Mouse (Mus musculus) T-helper 2 cell (primary cell): ENCODE results near the gene Cntfr.

Experiments
- in situ Hi-C: fragments of 300-600 bp; cut with MboI, MseI; formaldehyde crosslinking; loops from one replicate; pipeline ENCODE4 v1.15.1; 2025; ENCODE audit warnings: high pct_unique_total_duplicates

Gene Cntfr

GRCm38 (mm10) chr4:41681947-41682346 lies 14.9 kb downstream of the Cntfr start:
- in situ Hi-C loops: no loop called here

GRCm38 (mm10) chr4:41681176-41681575 lies 15.7 kb downstream of the Cntfr start:
- in situ Hi-C loops: no loop called here

- in situ Hi-C loops: no loop called here
Measured at GRCm38 (mm10) chr4:41679291-41679690, 17.6 kb downstream of the Cntfr start.

GRCm38 (mm10) chr4:41678863-41679262 lies 18.0 kb downstream of the Cntfr start:
- in situ Hi-C loops: no loop called here

GRCm38 (mm10) chr4:41677006-41677629 lies 19.8 kb downstream of the Cntfr start:
- in situ Hi-C loops: no loop called here

GRCm38 (mm10) chr4:41676248-41677005 lies 20.5 kb downstream of the Cntfr start:
- in situ Hi-C loops: no loop called here

- in situ Hi-C loops: no loop called here
Measured at GRCm38 (mm10) chr4:41673186-41673585, 23.7 kb downstream of the Cntfr start.

- in situ Hi-C loops: no loop called here
Measured at GRCm38 (mm10) chr4:41672522-41672963, 24.3 kb downstream of the Cntfr start.

GRCm38 (mm10) chr4:41671963-41672480 lies 24.9 kb downstream of the Cntfr start:
- in situ Hi-C loops: no loop called here

GRCm38 (mm10) chr4:41671500-41671899 lies 25.4 kb downstream of the Cntfr start:
- in situ Hi-C loops: no loop called here

GRCm38 (mm10) chr4:41670836-41671235 lies 26.1 kb downstream of the Cntfr start:
- in situ Hi-C loops: no loop called here

GRCm38 (mm10) chr4:41666646-41667045 lies 30.2 kb downstream of the Cntfr start:
- in situ Hi-C loops: no loop called here

GRCm38 (mm10) chr4:41665009-41665675 lies 31.7 kb downstream of the Cntfr start:
- in situ Hi-C loops: no loop called here

GRCm38 (mm10) chr4:41664533-41664932 lies 32.4 kb downstream of the Cntfr start:
- in situ Hi-C loops: no loop called here

- in situ Hi-C loops: no loop called here
Measured at GRCm38 (mm10) chr4:41663614-41664013, 33.3 kb downstream of the Cntfr start.

GRCm38 (mm10) chr4:41662723-41663122 lies 34.2 kb downstream of the Cntfr start:
- in situ Hi-C loops: no loop called here

- in situ Hi-C loops: no loop called here
Measured at GRCm38 (mm10) chr4:41660851-41661430, 35.9 kb downstream of the Cntfr start.

GRCm38 (mm10) chr4:41659556-41659955 lies 37.3 kb downstream of the Cntfr start:
- in situ Hi-C loops: no loop called here

- in situ Hi-C loops: no loop called here
Measured at GRCm38 (mm10) chr4:41658566-41659384, 38.1 kb downstream of the Cntfr start.

- in situ Hi-C loops: no loop called here
Measured at GRCm38 (mm10) chr4:41655525-41655924, 41.4 kb downstream of the Cntfr start.

- in situ Hi-C loops: no loop called here
Measured at GRCm38 (mm10) chr4:41654217-41654616, 42.7 kb downstream of the Cntfr start.
